Mouse (Mus musculus) E14TG2a.4 (cell line): Measurements from ENCODE around the gene Lsamp.

Experiments
- H3K27me3 ChIP-seq: 2 replicates; pipeline ENCODE4 v1.6.1; 2014; ENCODE audit warnings: low read length, control low read depth; ENCODE audit not compliant: insufficient read depth
- H3K36me3 ChIP-seq: 2 replicates; pipeline ENCODE4 v1.6.1; 2014; ENCODE audit warnings: low read length, control low read depth; ENCODE audit not compliant: insufficient read depth
- H3K4me1 ChIP-seq: replicated peaks from 2 replicates; pipeline ENCODE4 v1.6.1; 2014; ENCODE audit warnings: low read depth, low read length, control low read depth
- H3K4me3 ChIP-seq: replicated peaks from 2 replicates; pipeline ENCODE4 v1.5.1; 2014; ENCODE audit warnings: mild to moderate bottlenecking, low read length
- H3K9me3 ChIP-seq: 2 replicates; pipeline ENCODE4 v1.6.1; 2014; ENCODE audit warnings: low read length, control low read depth
- CTCF ChIP-seq: conservative IDR thresholded peaks from 2 replicates; pipeline ENCODE4 v1.5.1; 2014; ENCODE audit warnings: low read length
- NANOG ChIP-seq: IDR thresholded peaks from 2 replicates; pipeline ENCODE4 v1.6.1; 2014; ENCODE audit warnings: borderline replicate concordance, low read length, mixed read lengths
- POU5F1 ChIP-seq: IDR thresholded peaks from 2 replicates; pipeline ENCODE4 v1.6.1; 2014; ENCODE audit warnings: low read length, borderline replicate concordance

Lsamp gene

GRCm38 (mm10) chr16:41912584-41913193 is 1928.5 kb downstream of the Lsamp start:
- Histone ChIP-seq H3K36me3 (no peaks in the 10 kb centered on the region), H3K27me3 (no peaks in the 10 kb centered on the region), H3K4me1 (no peaks in the 10 kb centered on the region), H3K9me3 (no peaks in the 10 kb centered on the region), H3K4me3 (no peak overlapping the region)
- TF ChIP-seq POU5F1 = no peak
- TF ChIP-seq CTCF = no peak
- no peak for TF ChIP-seq NANOG

- H3K36me3 ChIP-seq = no peaks in the 10 kb centered on the region
- TF ChIP-seq CTCF (no peak), NANOG (no peak), POU5F1 (no peak)
- H3K9me3 ChIP-seq = no peaks in the 10 kb centered on the region
- no peak overlapping the region for H3K4me3 ChIP-seq
- no peaks in the 10 kb centered on the region for H3K4me1 ChIP-seq
- H3K27me3 ChIP-seq = no peaks in the 10 kb centered on the region
These were observed 1929.2 kb downstream of the Lsamp start for GRCm38 (mm10) chr16:41913346-41913745.

GRCm38 (mm10) chr16:41916342-41916741 is 1932.2 kb downstream of the Lsamp start:
- no peaks in the 10 kb centered on the region for H3K27me3 ChIP-seq
- no peaks in the 10 kb centered on the region for H3K9me3 ChIP-seq
- H3K36me3 ChIP-seq = no peaks in the 10 kb centered on the region
- TF ChIP-seq POU5F1 (no peak), NANOG (no peak), CTCF (no peak)
- H3K4me1 ChIP-seq = no peaks in the 10 kb centered on the region
- no peak overlapping the region for H3K4me3 ChIP-seq

- TF ChIP-seq POU5F1 = no peak
- no peak for TF ChIP-seq CTCF
- TF ChIP-seq NANOG = no peak
- no peaks in the 10 kb centered on the region for H3K4me1 ChIP-seq
These were observed 1933.1 kb downstream of the Lsamp start for GRCm38 (mm10) chr16:41917057-41917821.

GRCm38 (mm10) chr16:41929546-41929945 is 1945.4 kb downstream of the Lsamp start:
- Histone ChIP-seq H3K4me3 (no peak overlapping the region), H3K36me3 (no peaks in the 10 kb centered on the region), H3K9me3 (no peaks in the 10 kb centered on the region), H3K27me3 (no peaks in the 10 kb centered on the region), H3K4me1 (no peaks in the 10 kb centered on the region)
- no peak for TF ChIP-seq CTCF
- TF ChIP-seq NANOG = no peak
- no peak for TF ChIP-seq POU5F1

More at GRCm38 (mm10) chr16:41917057-41917821, 1933.1 kb downstream of the Lsamp start:
- H3K36me3 ChIP-seq = no peaks in the 10 kb centered on the region
- H3K4me3 ChIP-seq = no peak overlapping the region
- no peaks in the 10 kb centered on the region for H3K27me3 ChIP-seq
- no peaks in the 10 kb centered on the region for H3K9me3 ChIP-seq

- Histone ChIP-seq H3K27me3 (no peaks in the 10 kb centered on the region), H3K36me3 (no peaks in the 10 kb centered on the region), H3K4me1 (no peaks in the 10 kb centered on the region), H3K4me3 (no peak overlapping the region), H3K9me3 (no peaks in the 10 kb centered on the region)
- no peak for TF ChIP-seq CTCF
- TF ChIP-seq NANOG = no peak
- no peak for TF ChIP-seq POU5F1
These were observed 1951.5 kb downstream of the Lsamp start for GRCm38 (mm10) chr16:41935701-41936100.

- Histone ChIP-seq H3K27me3 (no peaks in the 10 kb centered on the region), H3K4me3 (no peak overlapping the region), H3K36me3 (no peaks in the 10 kb centered on the region), H3K4me1 (no peaks in the 10 kb centered on the region), H3K9me3 (no peaks in the 10 kb centered on the region)
- no peak for TF ChIP-seq NANOG
- TF ChIP-seq CTCF = no peak
- no peak for TF ChIP-seq POU5F1
These were observed 1952.9 kb downstream of the Lsamp start for GRCm38 (mm10) chr16:41936908-41937595.

- H3K36me3 ChIP-seq = no peaks in the 10 kb centered on the region
- H3K27me3 ChIP-seq = no peaks in the 10 kb centered on the region
- H3K4me3 ChIP-seq = no peak overlapping the region
- H3K9me3 ChIP-seq = no peaks in the 10 kb centered on the region
- H3K4me1 ChIP-seq = no peaks in the 10 kb centered on the region
- TF ChIP-seq POU5F1 (no peak), CTCF (no peak), NANOG (no peak)
These were observed 1953.4 kb downstream of the Lsamp start for GRCm38 (mm10) chr16:41937596-41937990.
